Mouse (Mus musculus) olfactory bulb, adult 2 months (tissue): ENCODE measurements around the gene Tex35.

ENCODE experiments used
- CTCF ChIP-seq: fragments of 200-500 bp; IDR thresholded peaks from 2 replicates; pipeline ENCODE4 v1.5.1; 2012; ENCODE audit warnings: low read depth, mild to moderate bottlenecking, low read length, moderate library complexity; ENCODE audit not compliant: insufficient read depth
- POLR2A ChIP-seq: fragments of 200-500 bp; IDR thresholded peaks from 2 replicates; pipeline ENCODE4 v1.6.1; 2012; ENCODE audit warnings: mild to moderate bottlenecking, low read depth, low read length, moderate library complexity; ENCODE audit not compliant: insufficient read depth

DNA sequence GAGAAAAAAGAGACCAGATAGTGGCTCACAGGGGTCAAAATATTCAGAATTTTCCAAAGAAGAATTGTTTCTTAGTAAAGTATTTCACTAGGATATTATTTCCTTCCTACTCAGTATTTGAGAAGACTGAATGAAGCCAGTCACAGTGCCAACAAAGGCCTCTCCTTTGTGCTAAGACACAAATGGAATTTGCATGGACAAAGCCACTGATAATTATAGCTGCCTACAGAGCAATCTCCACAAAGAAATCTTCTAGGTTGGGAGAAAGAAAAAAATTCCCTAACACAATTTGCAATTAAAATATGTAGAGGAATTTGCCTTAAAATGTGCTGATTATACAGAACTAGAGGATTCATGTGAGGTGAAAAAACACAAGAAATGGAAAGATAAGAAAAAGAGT lies 45.3 kb upstream of the Tex35 start:
- TF ChIP-seq POLR2A (no peak), CTCF (no peak)
